Mouse (Mus musculus) liver, embryonic 14.5 days (tissue): ENCODE data around the gene Pde4d.

Source experiments
- CTCF ChIP-seq: IDR thresholded peaks from 2 replicates; pipeline ENCODE4 v1.5.1; 2016; ENCODE audit warnings: antibody characterized with exemption, low read depth, control low read depth
- EP300 ChIP-seq: IDR thresholded peaks from 2 replicates; pipeline ENCODE4 v1.6.1; 2016; ENCODE audit warnings: antibody characterized with exemption, low read depth

DNA sequence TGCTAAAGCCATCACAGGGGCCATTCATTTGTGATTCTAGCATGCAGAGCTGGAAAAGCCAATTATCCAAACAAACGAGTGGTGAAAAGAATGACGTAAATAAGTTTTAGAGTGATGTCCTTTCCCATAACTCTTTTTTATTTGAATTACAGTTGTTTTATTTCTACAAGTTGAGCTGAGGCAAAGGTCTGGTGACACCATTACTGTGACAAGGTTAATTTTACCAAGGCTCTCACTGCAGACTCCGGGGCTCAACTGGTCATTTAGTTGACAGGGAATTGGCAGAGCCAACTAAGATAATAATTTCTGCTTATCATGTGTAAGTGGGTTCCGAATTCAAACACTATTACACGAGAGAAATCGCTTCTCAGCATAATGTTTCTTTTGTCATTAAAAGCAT lies 731.6 kb downstream of the Pde4d start:
- TF ChIP-seq CTCF (no peak), EP300 (no peak)
